Mouse (Mus musculus) urinary bladder, adult 18-20 months (tissue): ENCODE data around the gene Tal1.
A peak's percentile ranks its signal among the peaks of the same experiment; 100 is the strongest.

Experiments
- DNase-seq, 2 experiments: peaks; one replicate each; pipeline ENCODE4 v3.0.0; 2022; ENCODE audit warnings: low spot score in 2 of 2, mixed read lengths in 2 of 2

The Tal1 gene

GRCm38 (mm10) chr4:115056371-115056920 lies at the start of gene Tal1:
Tal1 (plus strand) TSS chr4:115056426.
- peak in 1 of 2 experiments; percentile 31 for DNase-seq

- DNase-seq, result no peak
These were observed 42.0 kb upstream of the Tal1 start for GRCm38 (mm10) chr4:115014276-115014675.

DNA sequence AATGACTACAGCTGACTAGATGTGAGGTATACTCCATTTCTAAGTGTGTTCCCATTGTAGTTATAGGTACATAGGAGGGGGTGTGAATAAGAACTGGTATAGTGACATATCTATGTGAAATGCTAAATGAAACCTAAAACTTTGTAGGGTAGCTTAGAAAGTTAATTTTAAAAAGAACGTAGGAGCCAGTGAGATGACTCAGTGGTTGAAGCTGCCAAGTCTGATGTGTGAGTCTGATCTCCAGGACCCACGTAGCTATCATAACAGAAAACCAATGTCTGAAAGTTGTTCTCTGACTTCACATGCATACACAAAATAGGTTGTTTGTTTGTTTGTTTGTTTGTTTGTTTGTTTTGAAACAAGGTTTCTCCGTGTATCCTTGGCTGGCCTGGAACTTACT lies 36.2 kb upstream of the Tal1 start:
- no peak for DNase-seq

- no peak for DNase-seq
These were observed 21.2 kb upstream of the Tal1 start for GRCm38 (mm10) chr4:115035043-115035442.

DNA sequence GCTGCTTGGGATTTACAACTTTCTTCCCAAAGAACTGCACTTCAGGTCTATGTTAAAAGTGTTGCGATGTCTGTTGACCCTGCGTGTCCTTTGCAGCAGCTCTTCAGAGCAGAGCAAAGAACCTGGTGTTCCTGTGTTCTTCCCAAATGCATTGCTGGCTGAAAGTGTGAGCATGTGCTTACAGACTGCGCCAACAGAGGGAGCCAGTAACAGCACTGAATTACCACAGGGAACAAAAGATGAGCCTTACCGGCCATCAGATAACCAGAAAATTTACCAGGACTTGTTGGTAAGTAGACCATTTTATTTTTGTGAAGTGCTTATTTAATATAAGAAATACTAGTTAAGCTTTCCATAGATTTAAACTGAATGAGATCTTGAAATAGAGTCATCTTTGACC lies 18.0 kb upstream of the Tal1 start:
- peak in 1 of 2 experiments; percentile 20 for DNase-seq

GRCm38 (mm10) chr4:115045621-115046020 lies 10.6 kb upstream of the Tal1 start:
- DNase-seq, result no peak

GRCm38 (mm10) chr4:115047750-115048149 lies 8.5 kb upstream of the Tal1 start:
- peak in 1 of 2 experiments; percentile 18 for DNase-seq

- DNase-seq, result no peak
These were observed 8.0 kb upstream of the Tal1 start for GRCm38 (mm10) chr4:115048190-115048589.

GRCm38 (mm10) chr4:115051245-115051644 lies 5.0 kb upstream of the Tal1 start:
- DNase-seq, result no peak

GRCm38 (mm10) chr4:115052343-115053005 lies 3.8 kb upstream of the Tal1 start:
- DNase-seq, result peak; percentile 18 to 32

DNA sequence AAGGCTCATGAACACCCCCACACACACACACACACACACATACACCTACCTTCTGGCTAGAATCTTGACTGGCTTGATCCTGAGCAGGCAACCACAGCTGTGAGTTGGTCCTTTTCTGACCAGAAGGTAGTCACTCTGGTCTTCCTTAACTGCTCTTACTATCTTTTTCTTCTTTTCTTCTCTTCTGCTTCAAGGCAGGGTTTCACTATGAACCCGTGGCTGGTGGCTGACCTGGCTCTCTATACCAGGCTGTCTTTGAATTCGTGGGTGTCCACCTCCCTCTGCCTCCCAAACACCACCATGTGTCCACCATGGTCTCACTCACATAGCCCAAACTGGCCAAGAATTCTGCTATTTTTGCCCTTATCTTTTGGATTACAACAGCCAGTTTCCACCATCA lies 1.2 kb upstream of the Tal1 start:
- DNase-seq, result no peak

- no peak for DNase-seq
These were observed 535 bp upstream of the Tal1 start for GRCm38 (mm10) chr4:115055691-115056090.

GRCm38 (mm10) chr4:115056921-115057673 lies 871 bp downstream of the Tal1 start:
- peak; percentile 27 to 55 for DNase-seq

DNA sequence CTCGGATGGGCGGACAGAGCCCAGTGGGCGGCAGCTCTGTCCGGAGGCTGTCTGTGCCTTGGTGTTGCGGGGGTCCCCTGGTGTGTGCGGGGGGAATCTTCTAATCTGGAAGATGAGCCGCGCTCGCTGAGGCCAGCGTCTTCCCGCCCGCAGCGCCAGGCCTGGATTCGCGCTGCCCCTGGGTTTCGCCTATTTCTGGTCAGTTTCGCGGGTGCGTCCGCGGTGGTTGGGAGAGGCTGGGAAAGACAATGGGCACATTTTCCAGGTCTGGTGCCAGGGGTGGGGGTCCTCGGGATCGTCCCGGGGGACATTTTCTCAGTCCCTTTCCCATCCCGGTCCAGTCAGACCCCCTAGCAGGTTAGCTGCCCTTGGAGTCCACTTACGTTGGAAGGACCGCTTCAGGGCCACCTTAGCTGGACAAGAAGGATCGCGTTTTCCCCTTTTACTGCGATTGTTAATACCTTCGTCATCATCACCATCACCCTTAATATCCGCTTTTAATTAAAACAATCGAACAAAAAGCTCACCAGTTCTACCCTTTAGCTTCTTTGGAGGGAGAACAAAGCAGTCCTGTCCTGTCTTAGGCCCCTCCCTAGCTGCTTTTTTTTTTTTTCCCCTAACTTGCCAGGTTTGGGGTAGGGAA lies 1.6 kb downstream of the Tal1 start:
- peak in 1 of 2 experiments; percentile 10 for DNase-seq

GRCm38 (mm10) chr4:115058317-115058761 lies 2.1 kb downstream of the Tal1 start:
- peak in 1 of 2 experiments; percentile 18 for DNase-seq

GRCm38 (mm10) chr4:115058871-115059590 lies 2.8 kb downstream of the Tal1 start:
- DNase-seq, result no peak

DNA sequence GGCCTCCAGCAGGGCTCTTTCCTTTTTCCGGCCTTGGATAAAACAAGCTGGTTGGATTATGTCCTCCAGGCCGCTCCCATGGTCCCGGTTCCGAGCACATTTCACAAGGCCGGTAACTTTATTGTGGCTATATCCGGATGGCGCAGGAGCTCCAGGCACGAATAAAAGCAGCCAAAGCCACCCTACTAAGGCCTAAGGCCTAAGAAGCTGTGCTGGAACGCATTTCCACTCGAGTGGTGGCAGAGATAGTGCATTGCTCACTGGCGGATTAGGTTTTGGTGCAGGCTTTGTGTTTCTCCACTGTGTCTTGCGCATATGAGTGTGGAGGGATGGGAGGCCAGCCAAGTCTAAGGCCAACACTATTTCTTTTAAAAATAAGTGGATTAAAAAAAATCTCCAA lies 3.6 kb downstream of the Tal1 start:
- no peak for DNase-seq

GRCm38 (mm10) chr4:115060753-115061152 lies 4.5 kb downstream of the Tal1 start:
- no peak for DNase-seq

DNA sequence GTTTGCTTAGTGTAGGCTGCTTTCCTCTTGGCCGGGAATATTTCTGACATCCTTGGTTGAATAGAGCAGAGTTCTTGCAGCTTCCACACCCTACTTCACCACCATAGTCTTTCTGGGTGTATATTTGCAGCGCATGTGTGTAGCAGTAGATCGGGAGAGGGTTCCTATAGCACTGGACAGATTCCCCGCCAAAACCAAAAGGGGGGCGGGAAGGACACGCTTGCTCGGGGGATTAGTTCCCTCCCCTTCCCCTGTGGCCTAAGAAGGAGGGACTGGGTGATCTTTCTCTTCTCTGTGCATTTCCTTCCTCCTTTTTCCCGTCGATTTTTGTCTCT lies 6.3 kb downstream of the Tal1 start:
- DNase-seq, result no peak

GRCm38 (mm10) chr4:115062875-115063517 lies 6.8 kb downstream of the Tal1 start:
- peak in 1 of 2 experiments; percentile 15 for DNase-seq
